Mouse (Mus musculus) brain, adult 10 weeks (tissue): ENCODE measurements around the gene Bdkrb2. TPM values are rescaled to one million over a fixed set of nuclear protein-coding genes. Genes with fewer than 3 reads are reported as not detected.

Experiments used
- polyA plus RNA-seq: library from polyadenylated mRNA; stranded (reverse); fragments of 350-450 nt; fragmentation: Illumina TruSeq; extraction: RNeasy Lipid Tissue Mini Kit (QIAGEN cat#74804); gene quantifications from one replicate; pipeline ENCODE4 v1.2.3, GENCODE M21; 2015; ENCODE audit warnings: low read depth, low replicate concordance

Bdkrb2 gene
- 0.48 TPM for polyA plus RNA-seq

GRCm38 (mm10) chr12:105562936-105563680, at the start of gene Bdkrb2:
TSS of gene Bdkrb2 (plus strand) at chr12:105563226.

GRCm38 (mm10) chr12:105602581-105603210, 39.7 kb downstream of the Bdkrb2 start, which contains the start of gene Bdkrb1:
TSS of gene Bdkrb1 (plus strand) at chr12:105603085.

Other genes starting within 250 kb of the Bdkrb2 start
- 13.2 TPM for gene Tunar, start 229.4 kb upstream of the Bdkrb2 start, polyA plus RNA-seq
- gene D430019H16Rik, start 109.4 kb upstream of the Bdkrb2 start, polyA plus RNA-seq: 52.9 TPM
- gene Bdkrb1, start 39.9 kb downstream of the Bdkrb2 start, polyA plus RNA-seq: not detected
- 41.2 TPM for gene Gskip, start 121.6 kb downstream of the Bdkrb2 start, polyA plus RNA-seq
- gene Atg2b, start 122.0 kb downstream of the Bdkrb2 start, polyA plus RNA-seq: 26.2 TPM
- gene Ak7, start 142.8 kb downstream of the Bdkrb2 start, polyA plus RNA-seq: 2.8 TPM
- 101 TPM for gene Papola, start 221.5 kb downstream of the Bdkrb2 start, polyA plus RNA-seq